Mouse (Mus musculus) cortical plate, adult 2 months (tissue): Measurements from ENCODE around the gene Vbp1.

Source experiments
- CTCF ChIP-seq: fragments of 200-500 bp; IDR thresholded peaks from 2 replicates; pipeline ENCODE4 v1.5.1; 2011; ENCODE audit warnings: mild to moderate bottlenecking, control low read depth, low read length; ENCODE audit not compliant: insufficient read depth; ENCODE audit errors: extremely low read depth
- POLR2A ChIP-seq: fragments of 200-500 bp; IDR thresholded peaks from 2 replicates; pipeline ENCODE4 v1.6.1; 2011; ENCODE audit warnings: mild to moderate bottlenecking, low read length, control low read depth; ENCODE audit not compliant: insufficient read depth; ENCODE audit errors: extremely low read depth

- no peak for TF ChIP-seq CTCF
- TF ChIP-seq POLR2A = peak; percentile 81
Observed at GRCm38 (mm10) chrX:75577582-75578324, 63.7 kb downstream of the Vbp1 start, which contains the start of gene Rab39b.
